Mouse (Mus musculus): ENCODE data around the gene Pdia2. TPM values are rescaled to one million over a fixed set of nuclear protein-coding genes. Genes with fewer than 3 reads are reported as not detected.

Gene Pdia2
- 0.05 and 0.09 TPM in 2 replicates for polyA plus RNA-seq (2012; rRNA removed)

GRCm38 (mm10) chr17:26198892-26199291, at the start of gene Pdia2:
Gene Pdia2 (minus strand): TSS chr17:26199087.

GRCm38 (mm10) chr17:26244101-26244841, 45.4 kb upstream of the Pdia2 start, which contains the start of gene Fam234a:
Gene Fam234a (minus strand): TSS chr17:26244242.

GRCm38 (mm10) chr17:26207686-26208085, 8.8 kb upstream of the Pdia2 start, which contains the start of gene Arhgdig:
Gene Arhgdig (minus strand): TSS chr17:26207786.

GRCm38 (mm10) chr17:26202737-26203136, 3.9 kb upstream of the Pdia2 start, which contains the start of gene Rgs11:
Gene Rgs11 (plus strand): TSS chr17:26202951.

Other genes with a start within 250 kb of the Pdia2 start
- gene A930017K11Rik, start 246.5 kb downstream of the Pdia2 start, polyA plus RNA-seq (2012; rRNA removed) = 0.41 and 0.68 TPM in 2 replicates
- 43.8 and 45.6 TPM in 2 replicates for gene Capn15, start 213.3 kb downstream of the Pdia2 start, polyA plus RNA-seq (2012; rRNA removed)
- gene Rab11fip3, start 129.5 kb downstream of the Pdia2 start, polyA plus RNA-seq (2012; rRNA removed) = 64.6 and 66.8 TPM in 2 replicates
- 24.3 and 26.7 TPM in 2 replicates for gene Decr2, start 108.8 kb downstream of the Pdia2 start, polyA plus RNA-seq (2012; rRNA removed)
- 55.0 and 61.3 TPM in 2 replicates for gene Nme4, start 103.5 kb downstream of the Pdia2 start, polyA plus RNA-seq (2012; rRNA removed)
- 10.1 and 10.5 TPM in 2 replicates for gene Tmem8, start 85.8 kb downstream of the Pdia2 start, polyA plus RNA-seq (2012; rRNA removed)
- 104 and 109 TPM in 2 replicates for gene Mrpl28, start 75.6 kb downstream of the Pdia2 start, polyA plus RNA-seq (2012; rRNA removed)
- 32.0 and 32.3 TPM in 2 replicates for gene Axin1, start 60.4 kb downstream of the Pdia2 start, polyA plus RNA-seq (2012; rRNA removed)
- gene Rgs11, start 3.9 kb upstream of the Pdia2 start, polyA plus RNA-seq (2012; rRNA removed) = 9.7 and 15.0 TPM in 2 replicates
- gene Arhgdig, start 8.7 kb upstream of the Pdia2 start, polyA plus RNA-seq (2012; rRNA removed) = 29.0 and 41.3 TPM in 2 replicates
- gene Fam234a, start 45.2 kb upstream of the Pdia2 start, polyA plus RNA-seq (2012; rRNA removed) = 23.6 and 29.9 TPM in 2 replicates
- 117 and 119 TPM in 2 replicates for gene Luc7l, start 53.8 kb upstream of the Pdia2 start, polyA plus RNA-seq (2012; rRNA removed)
- gene Neurl1b, start 215.7 kb upstream of the Pdia2 start, polyA plus RNA-seq (2012; rRNA removed) = 6.9 and 7.0 TPM in 2 replicates

All from central nervous system, embryonic 14 days (tissue).